Mouse (Mus musculus): Measurements from ENCODE around the gene Dcaf15.

Gene Dcaf15

DNA sequence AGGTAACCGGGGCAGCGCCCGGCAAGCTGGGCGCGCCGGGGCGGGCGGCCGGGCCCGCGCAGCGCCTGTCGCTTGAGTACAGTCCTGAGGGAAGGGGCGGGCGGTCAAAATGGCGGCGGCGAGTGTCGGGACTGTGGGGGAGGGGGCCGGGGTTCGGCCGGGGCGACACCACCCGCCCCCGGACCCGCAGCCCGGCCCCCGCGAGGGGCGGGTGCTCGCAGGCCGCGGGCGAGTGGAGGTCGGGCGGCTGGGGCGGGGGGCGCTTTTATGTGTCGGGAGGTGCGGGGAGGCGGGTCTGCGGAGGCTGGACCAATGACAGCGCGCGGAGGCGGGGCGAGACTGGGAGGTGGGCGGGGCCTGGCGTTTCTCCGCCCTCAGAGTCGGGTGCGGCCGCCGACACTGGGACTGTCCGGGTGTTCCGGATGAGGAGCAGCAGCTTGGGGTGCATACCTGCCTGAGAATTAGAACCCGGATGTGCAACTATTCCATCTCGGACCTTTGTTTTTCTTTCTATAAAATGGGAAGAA lies 37.5 kb downstream of the Dcaf15 start:
- peak; percentile 96 for DNase-seq (ENCODE audit: low read depth, low spot score)

- DNase-seq (ENCODE audit: low read depth, low spot score) = peak; percentile 100
These were observed 38.2 kb downstream of the Dcaf15 start, which contains the start of gene Rfx1 for GRCm38 (mm10) chr8:84066291-84066930. Gene Rfx1, plus strand, starts transcription at chr8:84066834.

DNA sequence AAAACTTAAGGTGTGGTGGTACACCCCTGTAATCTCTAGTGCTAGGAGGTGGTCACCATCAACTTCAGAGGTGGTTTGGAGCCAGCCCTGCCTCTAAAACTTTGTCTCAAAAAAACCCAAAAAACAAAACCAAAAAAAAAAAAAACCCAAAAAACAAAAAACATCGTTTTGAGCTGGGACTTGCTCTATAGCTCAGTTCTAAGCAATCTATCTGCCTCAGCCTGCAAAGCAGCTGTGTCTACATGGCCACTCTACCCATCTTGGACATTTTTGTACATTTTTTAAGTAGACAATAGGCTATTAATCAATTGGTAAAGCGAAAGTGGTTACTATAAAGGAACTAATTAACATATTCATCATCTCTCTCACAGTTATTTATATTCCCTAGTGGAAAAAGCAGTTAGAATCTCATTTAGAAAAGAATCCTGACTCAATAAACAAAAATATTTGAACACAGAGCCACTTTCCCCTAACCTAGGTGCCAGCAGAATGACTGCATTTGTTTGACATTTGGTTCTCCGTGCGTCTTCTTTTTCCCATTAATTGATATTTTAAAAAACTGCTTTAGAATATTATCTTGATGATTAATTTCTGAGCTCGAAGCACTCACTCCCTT lies 39.0 kb downstream of the Dcaf15 start:
- no peak for DNase-seq (ENCODE audit: low read depth, low spot score)

DNA sequence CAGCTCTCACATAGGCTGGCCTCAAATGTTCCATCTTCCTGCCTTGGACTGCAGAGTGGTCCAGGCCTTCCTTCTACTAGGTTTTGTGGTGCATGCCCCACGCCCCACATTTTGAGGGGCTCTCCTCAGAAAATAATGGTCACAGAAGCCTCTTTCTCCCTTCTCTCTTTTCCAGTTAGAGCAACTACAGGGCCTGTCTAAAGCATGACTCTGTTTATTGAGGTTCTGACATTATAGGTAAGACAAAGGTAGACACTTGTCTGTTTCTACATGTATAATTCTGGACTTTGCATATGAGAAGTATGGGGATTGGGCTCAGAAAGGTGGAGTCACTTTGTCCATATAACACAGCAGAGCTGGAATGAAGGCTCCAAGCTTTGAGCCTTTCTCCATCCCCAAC lies 39.5 kb downstream of the Dcaf15 start, which contains the start of gene Gm10643:
Gene Gm10643, minus strand, starts transcription at position 101 of the 400 bp plus-strand sequence.
- no peak for DNase-seq (ENCODE audit: low read depth, low spot score)

DNA sequence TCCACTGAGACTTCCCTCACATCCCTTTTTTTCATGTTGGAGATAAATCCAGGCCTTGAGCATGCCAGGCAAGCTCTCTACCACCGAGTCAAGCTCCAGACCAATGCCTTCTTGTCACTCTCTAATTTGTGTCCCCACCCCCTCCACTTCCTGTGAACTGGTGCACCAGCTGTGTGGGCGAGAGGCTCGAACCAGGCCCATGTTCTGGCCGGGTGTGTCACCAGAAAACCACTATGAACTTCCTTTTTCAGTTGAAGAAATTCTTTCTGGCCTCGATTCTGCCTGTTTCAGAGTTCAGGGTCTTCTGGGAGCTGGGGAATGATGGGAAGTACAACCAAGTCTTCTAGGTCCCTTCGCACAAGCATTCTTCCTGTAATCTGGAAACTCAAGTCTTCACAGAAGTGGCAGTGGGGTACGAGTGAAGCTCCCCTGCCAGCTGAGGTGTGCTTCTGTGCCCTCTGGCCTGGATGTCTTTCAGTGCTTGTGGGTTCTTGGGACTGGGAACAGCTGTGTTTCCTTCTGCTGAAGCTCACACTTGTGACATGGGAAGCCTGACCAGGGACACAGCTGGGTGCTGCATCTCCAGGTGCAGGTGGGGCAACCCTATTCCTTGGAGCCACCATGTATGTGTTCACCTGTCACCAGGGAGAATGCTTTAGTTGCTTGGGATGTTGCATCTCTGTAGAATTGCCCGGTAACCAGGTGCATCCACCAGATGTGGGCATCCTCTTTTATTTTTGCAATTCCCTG lies 40.5 kb downstream of the Dcaf15 start:
- DNase-seq (ENCODE audit: low read depth, low spot score) = peak; percentile 85

DNA sequence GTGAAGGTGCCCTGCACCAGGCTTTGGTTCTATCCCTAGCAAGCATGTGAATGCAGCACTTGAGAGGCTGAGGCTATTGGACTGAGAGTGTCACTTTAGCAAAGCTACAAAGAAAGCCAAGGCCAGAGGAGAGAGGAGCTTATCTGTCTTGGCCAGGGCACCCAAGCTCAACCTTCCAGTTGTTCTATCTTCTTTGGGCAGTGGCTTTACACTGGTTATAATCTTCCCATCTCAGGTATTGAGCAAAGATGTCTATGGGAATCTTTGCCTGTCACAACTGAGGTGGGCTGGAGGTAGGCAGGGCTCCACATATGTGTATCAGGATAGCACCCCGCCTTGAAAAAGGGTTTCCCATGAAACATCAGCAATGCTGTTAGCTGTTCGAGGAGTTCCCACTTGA lies 44.3 kb downstream of the Dcaf15 start:
- no peak for DNase-seq (ENCODE audit: low read depth, low spot score)

DNA sequence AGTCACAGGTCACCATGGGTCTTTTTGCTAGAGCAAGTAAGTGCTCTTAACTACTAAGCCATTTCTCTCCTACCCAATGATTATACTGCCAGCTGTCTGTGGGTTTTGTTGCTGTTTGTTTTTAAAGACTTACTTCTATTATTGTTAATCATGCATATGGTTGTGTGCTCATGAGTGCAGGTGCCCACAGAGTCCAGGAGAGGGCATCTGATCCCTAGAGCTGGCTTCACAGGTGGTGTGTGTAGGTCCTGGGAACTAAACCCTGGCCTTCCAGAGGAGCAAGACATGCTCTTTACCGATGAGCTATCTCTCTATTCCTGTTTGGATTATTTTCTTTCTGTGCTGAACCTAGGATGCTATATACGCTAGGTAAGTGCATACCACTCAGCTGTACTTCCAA lies 45.3 kb downstream of the Dcaf15 start:
- DNase-seq (ENCODE audit: low read depth, low spot score) = no peak

- DNase-seq (ENCODE audit: low read depth, low spot score) = no peak
These were observed 46.7 kb downstream of the Dcaf15 start for GRCm38 (mm10) chr8:84057827-84058226.

- DNase-seq (ENCODE audit: low read depth, low spot score) = no peak
These were observed 51.3 kb downstream of the Dcaf15 start for GRCm38 (mm10) chr8:84053229-84053628.

GRCm38 (mm10) chr8:84052746-84053145 lies 51.8 kb downstream of the Dcaf15 start:
- DNase-seq (ENCODE audit: low read depth, low spot score) = no peak

- DNase-seq (ENCODE audit: low read depth, low spot score) = no peak
These were observed 56.4 kb downstream of the Dcaf15 start for GRCm38 (mm10) chr8:84048171-84048570.
